Mouse (Mus musculus) spleen, embryonic (tissue): ENCODE measurements at regions not wholly inside any gene's neighbourhood (a gene's known extent, or its start where the extent isn't known, plus 50 kb on each side); places are given as distances from the start of the nearest gene placed in this dataset.
"Not testable (repeated sequence)": the region's sequence is repeated elsewhere in the genome, so short reads cannot be mapped to it uniquely, and the experiment has no call there.

ENCODE experiments used
- CTCF ChIA-PET: fragments of 350-600 bp; sonication (Branson Sonifier 250); formaldehyde crosslinking; loops from one replicate; lab custom pipeline; 2022; lab: Charles Lee

DNA sequence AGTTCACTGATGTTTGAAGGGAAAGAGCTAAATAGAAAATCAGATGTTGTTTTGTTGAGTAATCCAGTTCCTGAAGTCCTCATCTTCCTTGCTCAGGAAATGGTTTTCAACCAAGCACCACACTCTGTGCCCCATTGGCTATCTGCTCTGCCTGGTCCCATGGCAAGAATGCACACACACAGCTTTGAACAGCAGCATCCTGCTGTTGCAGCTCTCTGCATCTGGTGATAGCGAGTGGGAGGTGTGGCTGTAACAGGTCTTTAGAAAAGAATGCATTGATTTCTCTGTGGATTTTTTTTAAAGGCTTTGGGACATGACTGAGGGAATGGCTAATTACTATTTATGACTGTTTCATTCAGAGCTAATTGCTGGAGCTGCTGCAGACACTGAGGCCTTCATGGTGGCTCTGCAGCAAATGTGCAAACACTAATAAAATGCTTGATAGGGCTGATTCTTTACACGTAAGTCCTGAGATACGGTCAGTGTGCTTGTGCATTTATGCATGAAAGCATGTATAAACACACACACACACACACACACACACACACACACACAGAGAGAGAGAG is 459.1 kb upstream of the Nrsn1 start:
- CTCF ChIA-PET: no interaction called here

DNA sequence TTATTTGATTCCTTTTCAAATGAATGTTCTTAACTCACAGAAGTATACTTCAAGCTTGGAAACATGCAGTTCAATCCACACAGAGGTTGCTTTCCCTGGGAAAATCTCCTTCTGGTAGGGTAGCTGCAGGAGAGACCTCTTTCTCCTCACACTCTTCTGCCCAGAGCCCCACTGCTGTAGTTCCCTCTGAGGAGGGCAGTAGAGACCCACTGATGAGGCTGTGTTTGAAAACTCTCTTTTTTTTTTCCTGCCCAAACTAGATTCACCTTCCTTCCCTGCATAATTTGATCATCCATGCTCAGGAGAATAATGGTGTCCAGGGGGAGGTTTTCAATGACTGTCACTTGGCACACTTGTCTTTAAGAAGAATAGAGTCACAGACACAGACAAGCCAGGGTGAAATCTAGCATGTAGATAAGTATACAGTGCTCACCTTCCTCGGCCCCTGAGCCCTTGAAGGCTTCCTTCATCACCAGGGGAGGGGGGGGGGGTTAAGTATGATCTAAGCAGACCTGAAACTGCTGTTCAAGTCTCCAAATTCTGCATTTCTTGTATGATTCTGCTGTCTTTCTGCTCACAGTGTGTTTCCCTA is 457.3 kb upstream of the Nrsn1 start:
- CTCF ChIA-PET: no interaction called here

DNA sequence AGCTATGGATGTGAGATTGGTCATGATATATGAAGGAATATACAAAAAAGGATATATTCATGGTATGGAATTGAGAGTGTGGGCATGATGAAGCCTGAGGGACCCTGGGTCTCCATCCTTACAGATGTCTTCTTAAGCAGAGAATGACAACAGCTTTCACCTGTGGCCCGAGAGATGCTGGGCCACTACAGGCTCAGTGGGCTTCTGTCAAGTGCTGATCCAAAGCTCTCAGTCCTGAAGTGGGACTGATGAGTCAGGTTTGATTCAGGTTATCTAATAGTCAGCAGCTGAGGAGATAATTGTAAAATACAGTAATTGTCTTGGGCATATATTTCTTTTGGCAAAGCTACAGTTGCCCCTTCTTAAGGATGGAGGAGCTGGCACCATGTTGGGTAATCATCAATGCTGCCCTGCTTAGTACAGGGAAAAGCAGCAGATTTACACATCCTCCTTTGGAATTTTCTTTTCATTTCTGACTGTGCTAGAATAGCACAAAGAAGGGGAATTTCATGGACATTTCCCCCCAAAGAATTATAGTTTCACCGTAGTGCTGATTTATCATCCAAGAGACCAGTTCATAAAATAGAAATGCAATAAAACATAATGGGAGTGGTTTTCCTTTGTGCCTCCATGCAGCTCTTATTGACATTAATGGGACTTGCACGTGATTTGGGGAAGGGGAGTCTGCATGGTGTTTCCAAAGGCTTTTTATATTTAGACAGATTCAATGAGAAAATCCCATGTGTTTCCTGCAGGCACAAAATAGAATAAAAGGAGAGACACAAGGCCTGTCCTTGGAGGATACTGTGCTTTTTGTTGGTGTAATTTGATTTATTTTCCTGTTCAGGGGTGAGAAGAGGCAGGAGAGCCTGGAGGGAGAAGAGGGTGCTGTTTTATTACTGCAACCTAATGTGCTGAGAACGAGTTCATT is 452.6 kb upstream of the Nrsn1 start:
- CTCF ChIA-PET: no interaction called here

DNA sequence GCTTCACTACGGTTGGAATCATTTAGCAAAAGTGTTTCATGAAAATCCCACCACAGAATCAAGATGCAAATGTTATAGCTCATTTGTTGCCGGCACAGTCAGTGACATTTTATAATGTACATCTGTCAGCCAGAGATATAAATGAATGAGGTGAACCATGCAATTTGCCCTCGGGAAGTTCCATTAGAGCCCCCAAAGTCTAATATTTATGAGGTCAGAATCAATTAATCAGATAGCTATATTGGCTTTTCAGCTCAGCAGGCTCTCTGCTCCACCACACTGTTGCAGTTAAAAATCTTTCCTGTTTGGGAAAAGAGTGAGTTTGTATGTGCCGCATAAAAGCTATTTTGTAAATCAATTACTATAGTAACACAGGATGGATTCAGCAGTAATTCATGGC is 430.7 kb upstream of the Nrsn1 start:
- CTCF ChIA-PET: no interaction called here

DNA sequence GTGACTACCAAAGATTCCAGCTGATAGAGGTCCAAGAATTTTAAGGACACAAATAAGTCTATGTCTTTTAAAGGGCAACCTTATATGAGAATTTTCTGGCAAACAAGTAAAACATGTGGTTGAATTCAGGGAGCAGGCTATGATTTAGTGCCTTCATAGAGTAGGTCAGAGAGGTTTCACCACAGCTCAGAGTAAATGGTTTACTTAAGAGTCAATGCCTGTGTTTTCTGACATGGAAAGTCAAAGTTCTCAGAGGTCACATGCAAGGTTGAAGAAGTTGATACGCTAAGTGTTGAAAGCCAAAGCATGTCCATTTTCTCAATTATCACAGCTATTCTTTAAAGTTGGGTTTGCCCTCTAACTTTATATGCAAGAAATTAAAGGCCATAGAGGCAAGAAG is 425.7 kb upstream of the Nrsn1 start:
- CTCF ChIA-PET: no interaction called here

DNA sequence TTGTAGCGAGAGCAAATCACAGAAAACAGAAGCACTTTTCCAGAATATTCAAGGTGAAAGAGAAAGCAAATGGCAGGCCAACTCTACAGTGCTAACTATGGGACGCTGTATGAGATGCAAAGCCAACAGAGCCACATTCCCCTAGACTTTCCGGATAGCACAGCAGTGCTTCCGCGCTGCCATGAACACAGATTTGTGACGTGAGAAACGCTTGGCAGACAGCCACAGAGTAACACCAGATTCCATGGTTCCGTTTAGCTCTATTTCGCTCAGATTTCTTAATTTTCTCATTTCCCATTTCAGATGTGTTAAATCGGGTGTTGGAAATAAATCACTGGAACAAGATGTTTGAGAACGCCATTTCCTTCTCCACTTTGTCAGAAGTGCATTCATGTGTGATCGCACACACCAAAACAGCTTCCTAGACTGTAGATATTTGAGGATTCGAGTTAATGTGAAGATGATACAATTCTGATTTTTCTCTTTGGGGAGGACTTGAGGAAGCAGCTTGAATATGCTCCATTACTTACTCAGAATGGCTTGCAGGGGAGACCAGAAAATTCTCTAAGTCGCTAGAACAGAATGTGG is 424.8 kb upstream of the Nrsn1 start:
- CTCF ChIA-PET: no interaction called here

DNA sequence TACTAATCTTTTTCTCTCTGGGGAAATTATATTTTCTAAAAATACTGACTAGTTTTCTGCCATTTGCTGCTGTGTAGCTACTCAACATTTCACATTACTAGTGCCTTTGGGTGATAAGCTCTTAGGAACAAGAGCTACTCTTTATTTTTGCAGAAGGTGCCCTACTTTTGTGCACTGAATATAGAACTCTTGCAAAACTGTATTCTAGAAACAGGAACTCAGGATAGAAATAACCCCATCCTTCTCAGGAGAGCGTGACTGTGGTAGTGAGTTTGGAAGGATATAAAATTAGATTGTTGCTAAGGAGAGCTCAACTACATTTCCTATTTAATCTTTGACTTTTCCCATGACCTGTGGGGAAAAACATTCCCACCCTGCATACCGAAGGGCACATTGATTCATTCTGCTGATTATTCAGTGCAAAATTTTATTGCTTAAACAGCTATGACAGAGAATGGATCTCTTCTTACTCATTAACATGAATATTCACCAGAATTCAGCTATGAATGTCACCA is 408.0 kb upstream of the Nrsn1 start:
- CTCF ChIA-PET: no interaction called here

DNA sequence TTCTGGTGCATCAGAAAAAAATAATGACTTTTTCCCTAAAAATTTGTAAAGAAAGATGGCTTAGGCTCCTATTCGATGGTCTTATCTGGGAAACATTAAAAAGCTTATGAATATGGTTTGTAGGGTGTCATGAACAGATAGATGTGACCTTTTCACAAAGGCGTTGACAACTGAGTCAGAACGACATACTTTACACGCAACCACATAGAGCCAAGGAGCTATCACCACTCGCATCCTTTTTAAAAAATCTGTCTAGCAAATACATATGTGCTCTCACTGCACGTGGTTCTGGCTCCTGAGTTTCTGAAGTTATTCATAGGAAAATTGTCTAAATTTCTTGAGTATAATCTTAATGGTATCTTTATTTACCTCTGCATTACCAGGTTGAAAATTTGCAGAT is 404.9 kb upstream of the Nrsn1 start:
- CTCF ChIA-PET: no interaction called here

DNA sequence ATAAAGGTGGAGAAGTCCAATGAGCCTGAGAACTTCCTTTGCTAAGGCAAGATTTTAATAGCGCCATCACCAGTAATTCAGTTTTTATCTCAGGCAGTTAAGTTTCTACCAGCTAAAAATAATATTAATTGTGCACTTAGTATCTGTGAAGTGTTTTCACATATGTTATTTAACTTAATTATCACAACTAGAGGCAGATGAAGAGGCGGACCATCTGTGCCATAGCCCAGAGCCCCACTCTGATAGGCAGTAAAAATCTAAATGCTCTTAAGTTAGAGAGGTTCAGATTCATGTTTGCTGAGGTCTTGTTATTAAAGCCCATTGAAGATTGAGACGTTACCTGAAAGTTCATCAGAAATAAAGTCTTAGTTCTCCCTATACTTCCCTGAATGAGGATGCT is 395.7 kb upstream of the Nrsn1 start:
- CTCF ChIA-PET: no interaction called here

DNA sequence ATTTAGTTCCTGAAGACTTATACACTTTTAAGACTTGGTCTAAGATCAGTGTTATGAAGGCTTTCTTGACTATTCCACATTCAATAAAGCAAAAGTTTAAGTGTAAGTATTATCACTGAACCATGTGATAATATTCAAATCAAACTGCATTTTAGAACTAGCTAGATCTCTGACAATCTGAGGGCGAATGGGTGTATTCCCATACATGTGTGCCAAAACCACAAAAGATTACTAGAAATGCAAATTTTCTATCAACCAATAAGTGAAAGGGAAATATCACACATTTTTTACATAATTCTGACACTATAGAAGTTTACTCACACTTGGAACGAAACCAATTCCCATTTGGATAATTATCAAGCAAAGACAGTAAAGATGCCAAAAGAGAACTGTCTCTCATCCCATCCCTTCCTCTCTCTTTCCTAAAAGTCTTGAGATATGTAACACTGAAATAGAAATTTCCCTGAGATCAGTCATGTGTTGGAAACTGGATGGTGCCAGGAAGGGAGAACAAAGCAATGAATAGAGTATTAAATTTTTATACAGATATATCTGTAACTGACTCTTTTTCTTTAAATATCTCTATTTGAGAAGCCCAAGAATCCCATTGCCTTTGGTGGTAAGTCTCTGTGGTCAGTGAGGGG is 394.8 kb upstream of the Nrsn1 start:
- CTCF ChIA-PET: no interaction called here

DNA sequence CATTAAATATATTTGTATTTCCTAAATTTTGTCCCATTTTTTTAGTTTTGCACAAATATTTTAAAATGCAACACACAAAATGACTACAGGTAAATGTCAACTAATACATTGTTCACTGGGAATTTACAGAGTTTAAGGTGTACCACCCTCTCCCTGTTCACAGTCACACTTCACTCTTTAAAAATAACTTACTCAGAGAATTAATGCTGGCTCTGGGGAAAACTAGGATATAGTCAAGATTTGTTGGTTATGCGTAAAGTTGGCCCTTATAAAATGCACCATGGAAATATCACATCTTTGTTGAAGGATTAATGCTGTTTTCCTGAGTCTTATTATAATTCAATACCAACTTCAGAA is 378.1 kb upstream of the Nrsn1 start:
- CTCF ChIA-PET: no interaction called here

DNA sequence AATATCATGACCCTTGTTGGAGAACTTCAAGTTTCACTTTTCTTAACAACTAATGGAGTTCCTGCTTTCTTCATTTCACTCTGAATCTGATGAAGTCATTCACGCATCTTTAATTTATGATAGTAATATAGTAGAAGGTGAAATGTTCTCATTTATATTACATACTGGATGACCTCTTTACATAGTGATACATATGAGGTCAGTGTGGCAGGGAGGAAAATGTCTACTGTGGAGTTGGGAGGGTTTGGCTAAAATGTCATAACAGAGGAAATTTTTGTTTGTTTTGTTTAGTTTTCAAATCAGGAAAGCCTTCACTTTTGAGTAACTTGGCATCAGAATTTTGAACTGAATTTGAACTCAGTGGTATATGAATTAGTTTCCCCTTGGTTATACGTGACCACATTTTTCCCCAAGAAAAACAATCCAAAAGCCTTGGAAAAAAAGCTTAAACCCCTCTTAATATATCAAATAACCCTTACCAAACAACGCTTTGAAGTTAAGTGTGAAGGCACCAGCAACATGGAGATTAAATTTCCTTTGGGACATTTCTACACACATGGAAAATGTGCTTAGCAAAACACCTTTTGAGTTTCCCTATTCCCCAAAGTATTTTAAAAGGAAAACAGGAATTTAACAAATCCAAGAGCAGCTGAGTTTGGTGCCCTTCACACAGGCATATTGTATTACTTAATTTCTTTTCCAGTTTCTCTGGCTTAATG is 377.6 kb upstream of the Nrsn1 start:
- CTCF ChIA-PET: no interaction called here

DNA sequence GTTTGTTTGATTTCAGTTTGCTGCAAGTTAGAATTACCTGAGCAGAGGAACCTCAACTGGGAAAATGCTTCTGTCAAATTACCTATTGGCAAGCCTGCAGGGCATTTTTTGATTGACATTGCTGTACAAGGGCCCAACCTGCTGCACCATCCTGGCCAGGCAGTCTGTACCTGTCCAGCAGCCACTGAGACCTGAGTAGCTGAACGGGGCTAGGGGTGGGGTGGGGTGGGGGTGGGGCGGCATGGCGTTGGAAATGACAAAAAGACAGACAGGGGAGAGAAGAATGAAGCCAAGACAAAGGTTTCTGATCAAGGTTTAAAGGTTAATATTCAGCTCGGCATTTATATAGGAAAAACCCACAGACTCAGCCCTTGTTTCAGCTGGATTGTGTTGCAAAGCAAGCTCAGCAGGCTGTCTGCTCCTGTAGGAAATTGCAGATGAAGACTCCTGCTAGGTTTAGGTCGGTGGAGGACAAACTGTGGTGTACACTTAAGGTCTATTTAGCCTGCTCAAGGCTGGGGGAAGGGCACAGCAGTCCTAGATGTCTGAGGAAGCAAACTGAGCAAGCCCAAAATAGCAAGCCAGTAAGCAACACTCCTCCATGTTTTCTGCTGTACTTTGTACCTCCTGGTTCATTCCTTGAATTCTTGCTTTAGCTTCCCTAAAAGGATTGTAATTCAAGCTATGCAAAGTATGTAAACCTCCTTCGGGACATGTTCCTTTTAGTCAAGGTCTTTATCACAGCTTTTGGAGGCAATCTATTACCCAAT is 369.4 kb upstream of the Nrsn1 start:
- CTCF ChIA-PET: no interaction called here

DNA sequence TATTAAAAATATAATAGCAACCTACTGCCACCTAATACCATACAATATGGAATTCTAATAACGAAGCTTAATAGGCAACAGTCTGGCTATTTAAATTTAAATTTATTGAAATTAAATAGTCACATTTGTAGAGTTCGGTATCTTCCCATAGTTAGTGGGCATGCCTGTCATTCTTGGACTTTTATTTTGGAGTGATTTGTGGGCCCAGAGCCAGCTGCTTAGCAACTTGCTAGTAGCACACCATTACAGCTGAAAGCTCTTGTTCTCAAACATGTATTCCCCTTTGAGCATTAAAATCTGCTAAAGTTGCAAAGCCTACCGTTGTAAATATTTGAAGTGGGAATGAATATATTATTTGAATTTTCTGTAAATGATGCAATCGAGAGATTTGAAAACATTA is 359.2 kb upstream of the Nrsn1 start:
- CTCF ChIA-PET: no interaction called here

DNA sequence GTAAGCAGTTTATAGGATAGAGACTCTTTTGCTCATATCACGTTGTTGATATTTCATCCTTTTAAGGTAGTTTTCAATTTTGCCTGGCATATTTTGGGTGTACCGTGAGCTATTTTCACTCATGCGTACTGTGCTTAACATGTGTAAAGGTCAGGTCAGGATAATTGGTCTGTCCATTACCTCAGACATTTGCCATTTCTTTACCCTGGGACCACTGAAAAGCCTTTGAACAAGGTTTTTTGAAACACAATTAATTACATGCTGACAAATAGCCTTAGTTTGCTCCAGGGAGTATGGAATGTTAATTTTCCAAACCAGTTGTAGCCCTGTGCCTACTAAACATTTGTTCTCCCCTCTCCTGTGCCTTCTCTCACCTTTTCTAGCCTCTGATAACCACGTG is 347.3 kb upstream of the Nrsn1 start:
- CTCF ChIA-PET: no interaction called here

DNA sequence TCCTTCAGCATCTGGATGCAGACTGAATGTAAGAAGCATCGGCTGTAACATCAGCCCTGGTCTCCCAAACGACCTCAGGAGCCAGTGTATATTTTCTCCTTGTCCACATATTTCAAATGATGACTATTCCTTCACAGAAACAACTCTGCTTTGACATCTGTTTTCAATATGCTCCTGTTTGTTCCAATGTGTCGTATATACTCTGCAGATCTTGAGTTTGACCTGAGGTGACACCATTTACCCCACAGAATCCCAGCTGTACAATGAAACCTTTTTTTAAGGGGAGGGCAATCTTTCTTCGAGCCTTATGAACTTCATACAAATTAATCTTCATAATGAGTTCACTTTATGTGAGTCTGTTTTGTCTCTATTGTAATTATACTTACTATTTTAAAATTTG is 341.7 kb upstream of the Nrsn1 start:
- CTCF ChIA-PET: no interaction called here

DNA sequence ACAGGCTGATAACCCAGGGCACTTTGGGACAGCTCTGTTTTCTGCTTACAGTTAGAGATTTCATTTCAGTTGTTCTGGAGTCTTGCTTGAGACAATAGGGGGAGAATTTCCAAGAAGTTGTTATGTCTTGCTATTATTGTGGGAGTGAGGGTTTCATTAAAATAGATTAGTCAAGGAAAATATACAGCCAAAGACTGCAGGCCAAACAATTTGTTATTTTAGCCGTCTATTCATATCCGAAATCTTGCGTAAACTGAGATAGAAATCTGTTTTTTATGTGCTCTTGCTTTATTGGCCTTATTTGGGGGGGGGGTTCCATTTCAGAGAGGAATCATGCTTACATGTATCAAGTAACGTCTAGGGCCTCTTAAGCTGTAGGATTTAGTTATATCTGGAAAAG is 339.3 kb upstream of the Nrsn1 start:
- CTCF ChIA-PET: no interaction called here

DNA sequence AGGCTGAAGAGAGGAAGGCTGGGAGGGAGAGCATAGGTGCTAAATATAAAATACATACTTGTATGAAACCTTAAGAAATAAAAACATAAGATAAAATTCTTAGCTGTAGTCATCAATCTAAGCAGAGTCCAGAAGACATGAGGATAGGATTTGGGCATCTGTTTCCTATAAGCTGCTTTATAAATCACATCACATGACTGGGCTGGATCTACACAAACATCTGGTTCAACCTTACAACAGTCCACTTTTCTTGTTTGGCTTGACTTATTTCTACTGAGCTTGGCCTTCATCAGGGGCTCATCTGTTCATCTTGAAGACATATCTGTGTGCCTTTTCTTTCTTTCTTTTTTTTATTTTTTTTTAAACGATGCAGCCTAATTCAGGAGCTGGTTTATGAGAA is 338.9 kb upstream of the Nrsn1 start:
- CTCF ChIA-PET: no interaction called here

DNA sequence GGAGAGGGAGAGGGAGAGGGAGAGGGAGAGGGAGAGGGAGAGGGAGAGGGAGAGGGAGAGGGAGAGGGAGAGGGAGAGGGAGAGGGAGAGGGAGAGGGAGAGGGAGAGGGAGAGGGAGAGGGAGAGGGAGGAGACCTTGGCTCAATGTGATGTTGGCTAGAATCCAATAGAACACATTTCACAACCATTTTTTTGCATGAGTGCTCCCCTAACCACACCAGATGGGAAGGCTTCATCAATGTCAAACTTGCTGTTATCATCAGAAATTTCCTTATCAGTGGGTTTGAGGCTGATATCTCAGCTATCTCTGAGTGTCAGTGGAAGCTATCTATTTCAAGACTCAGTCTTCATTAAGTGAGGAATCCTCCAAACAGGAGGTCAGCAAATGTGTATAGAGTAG is 331.0 kb upstream of the Nrsn1 start:
- CTCF ChIA-PET: not testable (repeated sequence)

DNA sequence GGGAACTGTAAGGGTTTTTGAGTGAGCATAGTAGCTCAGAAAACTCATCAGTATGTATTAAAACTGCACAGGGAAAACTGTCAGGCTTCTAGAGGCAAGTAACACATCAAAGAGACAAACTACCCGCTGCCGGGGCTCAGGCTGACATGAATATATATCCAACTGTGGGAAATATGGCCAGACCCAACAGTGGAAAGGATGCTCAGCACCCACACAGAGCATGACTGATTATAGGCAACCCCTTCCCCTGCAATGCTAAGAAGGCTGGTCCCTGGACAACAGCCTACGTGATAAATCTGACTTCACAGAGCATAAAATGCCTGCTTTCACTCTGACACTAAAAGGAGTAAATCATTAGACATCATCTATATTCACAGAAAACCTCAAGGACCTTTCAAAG is 324.3 kb upstream of the Nrsn1 start:
- CTCF ChIA-PET: interaction anchor here (0.7 kb wide), 1 partner anchor 99 kb away, joined by 5 read pairs; no protein-coding TSS in a partner anchor

DNA sequence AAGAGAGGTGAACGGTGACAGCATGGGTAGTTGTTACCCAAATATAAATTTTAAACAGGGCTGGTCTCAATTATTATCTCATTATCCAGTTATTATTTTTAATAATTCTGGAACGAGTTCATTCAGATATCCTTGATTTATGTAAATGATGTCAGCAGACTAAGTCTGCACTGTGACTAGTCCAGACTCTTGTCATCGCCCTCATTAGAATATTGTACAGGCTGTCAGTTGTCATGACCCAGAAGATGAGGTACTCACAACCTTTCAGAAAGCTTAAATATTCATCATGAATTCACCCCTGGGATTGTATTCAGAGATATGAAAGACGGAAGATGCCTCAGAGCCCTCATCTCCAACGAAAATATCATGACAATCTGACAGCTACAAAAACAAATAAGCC is 300.3 kb upstream of the Nrsn1 start:
- CTCF ChIA-PET: no interaction called here
